7 mouse cellular contexts compared by ENCODE assay signal in the genomic region with DNA sequence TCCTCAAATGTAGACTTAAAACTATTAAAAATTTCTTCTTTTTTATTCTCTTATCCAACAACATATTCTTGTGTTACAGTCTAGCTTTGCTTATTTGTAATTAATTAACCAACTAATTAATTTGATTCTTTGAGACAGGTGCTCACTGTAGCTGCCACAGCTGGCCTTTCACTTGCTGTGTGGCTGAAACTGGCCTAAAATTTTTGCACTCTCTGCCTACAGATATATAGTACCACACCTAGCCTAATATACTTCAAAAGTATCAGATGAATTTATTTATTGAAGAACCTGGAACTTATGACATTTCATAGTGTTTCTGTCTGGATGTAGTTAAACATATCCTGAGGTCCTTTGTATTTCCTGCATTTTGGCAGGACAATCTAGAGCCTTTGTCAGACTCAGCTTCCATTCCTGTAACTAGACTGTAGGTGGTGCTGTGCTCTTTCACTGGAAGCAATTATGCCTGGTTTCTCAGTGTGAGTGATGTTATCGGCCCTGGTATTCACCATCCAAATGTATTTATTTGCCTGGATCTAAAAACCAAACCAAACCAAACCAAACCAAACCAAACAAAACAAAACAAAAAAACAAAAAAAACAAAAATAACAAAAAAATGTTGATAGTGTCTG. TPM values are rescaled to one million over a fixed set of nuclear protein-coding genes. Genes with fewer than 3 reads are reported as not detected.
DNase-seq lines count a peak whose midpoint lies in the region; ATAC-seq and TF ChIP-seq lines count a peak whose summit lies in the region.

No protein-coding gene starts in this region.

- WGBS in embryonic facial prominence, embryonic 10.5 days: 9% methylated on average over 1 of the region's 1 CpGs
- WGBS in kidney, postnatal 0 days: 8% methylated on average over 1 of the region's 1 CpGs
- WGBS in midbrain, embryonic 10.5 days: 20% methylated on average over 1 of the region's 1 CpGs

- DNase-seq in ovary, postnatal 14 days (ENCODE audit: low spot score): peak; percentile 5
- DNase-seq in ovary, postnatal 36 days (ENCODE audit: low spot score): no peak
- DNase-seq in embryonic facial prominence, embryonic 10.5 days (ENCODE audit: low spot score): peak; percentile 38
- peak; percentile 85 for DNase-seq in kidney, postnatal 0 days (ENCODE audit: low spot score)
- DNase-seq in midbrain, embryonic 10.5 days (ENCODE audit: low spot score): peak; percentile 17
- no peak for DNase-seq in testis, postnatal 14 days (ENCODE audit: low spot score)

- ATAC-seq in activated CD4-positive, CD25-positive, alpha-beta regulatory T cell, adult 4 months: peak; percentile 52
- ATAC-seq in kidney, postnatal 0 days (replicated peaks; ENCODE audit: low FRiP score, low read depth): no peak

- H3K9me3 ChIP-seq in embryonic facial prominence, embryonic 10.5 days: no peaks in the 10 kb centered on the region
- no peaks in the 10 kb centered on the region for H3K9me3 ChIP-seq in kidney, postnatal 0 days (replicated peaks; ENCODE audit: low read length)
- H3K9me3 ChIP-seq in midbrain, embryonic 10.5 days (replicated peaks): no peaks in the 10 kb centered on the region

- no peaks in the 10 kb centered on the region for H3K4me1 ChIP-seq in embryonic facial prominence, embryonic 10.5 days
- H3K4me1 ChIP-seq in kidney, postnatal 0 days (replicated peaks; ENCODE audit: insufficient read depth, low read length): no peaks in the 10 kb centered on the region
- H3K4me1 ChIP-seq in midbrain, embryonic 10.5 days: no peaks in the 10 kb centered on the region

- H3K27ac ChIP-seq in embryonic facial prominence, embryonic 10.5 days (replicated peaks): no peak overlapping the region
- no peak overlapping the region for H3K27ac ChIP-seq in kidney, postnatal 0 days
- H3K27ac ChIP-seq in midbrain, embryonic 10.5 days (replicated peaks): no peak overlapping the region

- H3K4me2 ChIP-seq in kidney, postnatal 0 days (ENCODE audit: low read length): no peak overlapping the region

- H3K36me3 ChIP-seq in embryonic facial prominence, embryonic 10.5 days (replicated peaks): no peaks in the 10 kb centered on the region
- no peaks in the 10 kb centered on the region for H3K36me3 ChIP-seq in kidney, postnatal 0 days (ENCODE audit: insufficient read depth, low read length)
- H3K36me3 ChIP-seq in midbrain, embryonic 10.5 days: no peaks in the 10 kb centered on the region

- peak; percentile 82 for TF ChIP-seq CTCF in kidney, postnatal 0 days (IDR thresholded peaks at IDR 0.05; ENCODE audit: low read depth)

- H3K4me3 ChIP-seq in embryonic facial prominence, embryonic 10.5 days: no peak overlapping the region
- no peak overlapping the region for H3K4me3 ChIP-seq in kidney, postnatal 0 days (replicated peaks; ENCODE audit: low read depth, low read length)
- H3K4me3 ChIP-seq in midbrain, embryonic 10.5 days: no peak overlapping the region

- H3K9ac ChIP-seq in kidney, postnatal 0 days (ENCODE audit: low read depth, low read length): no peak overlapping the region

- no peaks in the 10 kb centered on the region for H3K27me3 ChIP-seq in embryonic facial prominence, embryonic 10.5 days (replicated peaks; ENCODE audit: low read depth, poor library complexity, severe bottlenecking)
- no peaks in the 10 kb centered on the region for H3K27me3 ChIP-seq in kidney, postnatal 0 days (ENCODE audit: insufficient read depth, low read length)
- no peaks in the 10 kb centered on the region for H3K27me3 ChIP-seq in midbrain, embryonic 10.5 days (ENCODE audit: low read depth, poor library complexity, severe bottlenecking)

RNA-seq across cellular contexts. Expression of gene Lrba, which starts 43.7 kb away (rescaled TPM):
- polyA plus RNA-seq in activated CD4-positive, CD25-positive, alpha-beta regulatory T cell, adult 4 months (2017; shearing (Covaris generic)): 10 to 100 TPM; 13.8 to 14.4 TPM
- 9.1 and 10.5 TPM in 2 replicates for polyA plus RNA-seq in embryonic facial prominence, embryonic 10.5 days (2016; fragmentation: Nextera tagmentation; extraction: Ambion mirVana)
- 5.9 and 6.3 TPM in 2 replicates for polyA plus RNA-seq in kidney, postnatal 0 days (2015; fragmentation: Nextera tagmentation; extraction: Ambion mirVana)
- 3.6 and 6.3 TPM in 2 replicates for polyA plus RNA-seq in midbrain, embryonic 10.5 days (2016; fragmentation: Nextera tagmentation; extraction: Ambion mirVana)

Comparison
In these comparisons a context has a peak if more than half of its experiments do, and no peak if none do; other contexts are left out.
1. DNase-seq: peak in ovary, postnatal 14 days (single experiment), embryonic facial prominence, embryonic 10.5 days (single experiment), kidney, postnatal 0 days (single experiment) and midbrain, embryonic 10.5 days (single experiment); none in ovary, postnatal 36 days (single experiment) and testis, postnatal 14 days (single experiment).